Mouse (Mus musculus) thymus, adult 2 months (tissue): Measurements from ENCODE around the gene Rab37. TPM values are rescaled to one million over a fixed set of nuclear protein-coding genes. Genes with fewer than 3 reads are reported as not detected.
A peak's percentile ranks its signal among the peaks of the same experiment; 100 is the strongest.

Source experiments
- DNase-seq: peaks from one replicate; pipeline ENCODE4 v3.0.0; 2021
- H3K27ac ChIP-seq: fragments of 200-500 bp; 2 replicates; pipeline ENCODE4 v1.5.1; 2012; ENCODE audit warnings: low read length, control low read depth; ENCODE audit not compliant: control insufficient read depth, insufficient read depth
- H3K27me3 ChIP-seq: fragments of 200-500 bp; 2 replicates; pipeline ENCODE4 v1.6.1; 2012; ENCODE audit warnings: mild to moderate bottlenecking, low read length, moderate library complexity, mixed read lengths; ENCODE audit not compliant: control insufficient read depth, insufficient read depth
- H3K36me3 ChIP-seq: fragments of 200-500 bp; 2 replicates; pipeline ENCODE4 v1.6.1; 2012; ENCODE audit warnings: mild to moderate bottlenecking, low read length, moderate library complexity; ENCODE audit not compliant: control insufficient read depth, insufficient read depth
- H3K4me1 ChIP-seq: fragments of 200-500 bp; replicated peaks from 2 replicates; pipeline ENCODE4 v1.6.1; 2012; ENCODE audit warnings: low read length; ENCODE audit not compliant: control insufficient read depth, insufficient read depth
- H3K4me3 ChIP-seq: fragments of 200-500 bp; 2 replicates; pipeline ENCODE4 v1.5.1; 2012; ENCODE audit warnings: mild to moderate bottlenecking, low read length, control low read depth, moderate library complexity; ENCODE audit not compliant: control insufficient read depth, insufficient read depth
- CTCF ChIP-seq: fragments of 200-500 bp; IDR thresholded peaks from 2 replicates; pipeline ENCODE4 v1.5.1; 2012; ENCODE audit warnings: mild to moderate bottlenecking, control low read depth, low read length, moderate library complexity, borderline replicate concordance; ENCODE audit not compliant: control insufficient read depth, poor library complexity, insufficient read depth; ENCODE audit errors: extremely low read depth
- POLR2A ChIP-seq: fragments of 200-500 bp; IDR thresholded peaks from 2 replicates; pipeline ENCODE4 v1.6.1; 2012; ENCODE audit warnings: mild to moderate bottlenecking, low read length, control low read depth, moderate library complexity; ENCODE audit not compliant: control insufficient read depth, poor library complexity, insufficient read depth; ENCODE audit errors: extremely low read depth
- WGBS: fragments of 180-500 bp; shearing (Covaris S2); methylation state at CpG from one replicate; pipeline ENCODE4 v1.1.7; 2018; 5-methylcytosine and 5-hydroxymethylcytosine counted together
- polyA plus RNA-seq: library from polyadenylated mRNA; depleted of rRNA; stranded (reverse); fragments of >200 nt; gene quantifications from 2 replicates; pipeline ENCODE4 v1.2.3, GENCODE M21; 2012

Gene Rab37
- polyA plus RNA-seq, 1 experiment: 18.3 TPM

DNA sequence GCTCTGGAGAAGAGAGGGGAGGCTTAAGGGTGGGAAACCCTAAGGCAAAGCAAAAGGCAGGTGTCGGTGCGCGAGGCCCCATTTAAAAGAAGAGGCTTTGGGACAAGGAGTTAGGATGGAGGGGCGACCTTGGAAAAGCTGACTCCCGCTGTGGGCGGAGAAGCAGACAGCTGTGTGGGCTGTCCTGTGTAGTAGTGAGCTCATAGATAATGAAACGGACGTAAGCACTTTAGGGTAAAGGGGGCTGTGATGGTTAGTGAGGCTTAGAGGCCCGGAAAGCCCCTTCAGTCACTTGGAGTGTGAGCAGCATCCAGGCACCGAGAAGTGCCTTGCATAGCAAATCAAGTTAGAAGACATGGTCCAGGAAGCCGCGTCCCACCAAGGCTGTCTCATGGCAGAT is 96.5 kb downstream of the Rab37 start, which contains the start of gene Nat9:
TSS of gene Nat9 (minus strand) at position 167 of the 400 bp plus-strand sequence.
- DNase-seq: no peak
- Histone ChIP-seq H3K4me1 (peaks cover 42% of the 10 kb centered on the region), H3K27me3 (no peaks in the 10 kb centered on the region), H3K27ac (peak within 1 kb of the TSS; percentile 47), H3K36me3 (no peaks in the 10 kb centered on the region), H3K4me3 (peak within 1 kb of the TSS; percentile 61)
- 9% methylated on average over 12 of the region's 12 CpGs for WGBS
- TF ChIP-seq POLR2A (no peak), CTCF (no peak)

DNA sequence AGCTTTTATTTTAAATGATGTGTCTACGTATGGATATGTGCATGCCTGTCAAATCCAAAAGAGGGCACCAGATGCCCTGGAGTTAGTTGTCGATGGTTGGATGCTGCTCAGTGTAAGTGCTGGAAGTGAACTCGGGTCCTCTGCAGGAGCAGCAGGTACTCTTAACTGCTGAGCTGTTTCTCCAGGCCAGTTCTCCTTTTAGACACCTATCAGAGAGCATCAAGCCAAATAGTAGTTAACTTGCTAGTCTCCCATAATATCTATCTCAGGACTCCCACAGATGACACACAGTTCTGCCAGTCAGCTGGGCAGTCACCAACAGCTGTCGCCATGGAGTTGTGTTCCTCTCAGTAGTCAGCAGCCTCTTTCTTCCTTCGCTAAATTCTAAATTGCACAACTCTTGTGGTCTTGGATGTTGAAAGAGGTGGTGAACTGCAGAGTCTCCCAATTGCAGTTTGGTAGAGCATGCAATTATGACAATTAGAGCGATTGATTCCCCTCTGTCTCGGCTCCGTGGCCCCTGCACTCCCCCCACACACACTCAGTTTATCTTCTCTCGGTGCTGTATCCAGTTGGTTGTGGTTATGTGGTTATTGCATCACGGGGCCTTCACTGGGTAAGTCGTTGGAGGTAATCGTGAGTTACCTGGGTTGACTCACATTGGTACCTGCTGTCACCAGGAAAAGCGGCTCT is 97.5 kb downstream of the Rab37 start:
- no peak overlapping the region for H3K4me3 ChIP-seq
- no peak overlapping the region; the same call in 1 of the 2 replicates for H3K27ac ChIP-seq
- no peaks in the 10 kb centered on the region for H3K27me3 ChIP-seq
- H3K36me3 ChIP-seq: no peaks in the 10 kb centered on the region
- no peak for TF ChIP-seq POLR2A
- TF ChIP-seq CTCF: no peak
- WGBS: 40% methylated on average over 13 of the region's 13 CpGs
- peaks cover 42% of the 10 kb centered on the region for H3K4me1 ChIP-seq
- DNase-seq: no peak

DNA sequence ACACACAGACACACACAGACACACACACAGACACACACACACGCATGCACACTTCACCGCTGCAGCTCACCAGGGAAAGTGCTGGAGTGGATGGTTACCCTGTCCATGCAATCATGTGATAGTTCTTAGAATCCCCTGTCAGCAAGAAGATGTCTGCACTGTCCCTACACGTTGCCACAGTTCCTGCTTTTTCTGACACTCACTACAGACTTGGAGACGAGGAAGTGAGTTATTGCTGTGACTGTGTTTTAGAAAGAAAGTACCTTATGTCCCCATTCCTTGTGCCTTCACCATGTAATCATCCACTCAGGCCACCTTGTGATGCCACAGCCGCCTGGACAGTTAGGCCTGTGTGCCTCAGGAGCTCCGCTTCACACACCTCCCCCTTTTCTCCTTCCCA is 98.1 kb downstream of the Rab37 start:
- Histone ChIP-seq H3K4me3 (no peak overlapping the region), H3K27ac (no peak overlapping the region; the same call in 1 of the 2 replicates), H3K27me3 (no peaks in the 10 kb centered on the region), H3K4me1 (peaks cover 39% of the 10 kb centered on the region), H3K36me3 (no peaks in the 10 kb centered on the region)
- 87% methylated on average over 6 of the region's 6 CpGs for WGBS
- no peak for TF ChIP-seq POLR2A
- TF ChIP-seq CTCF: no peak
- no peak for DNase-seq

GRCm38 (mm10) chr11:115192180-115192579 is 100.9 kb downstream of the Rab37 start:
- peaks cover 23% of the 10 kb centered on the region for H3K4me1 ChIP-seq
- no peak for DNase-seq
- no peak overlapping the region for H3K4me3 ChIP-seq
- H3K36me3 ChIP-seq: no peaks in the 10 kb centered on the region
- H3K27me3 ChIP-seq: no peaks in the 10 kb centered on the region
- WGBS: 25% methylated on average over 9 of the region's 9 CpGs
- no peak overlapping the region for H3K27ac ChIP-seq
- TF ChIP-seq CTCF (no peak), POLR2A (no peak)

DNA sequence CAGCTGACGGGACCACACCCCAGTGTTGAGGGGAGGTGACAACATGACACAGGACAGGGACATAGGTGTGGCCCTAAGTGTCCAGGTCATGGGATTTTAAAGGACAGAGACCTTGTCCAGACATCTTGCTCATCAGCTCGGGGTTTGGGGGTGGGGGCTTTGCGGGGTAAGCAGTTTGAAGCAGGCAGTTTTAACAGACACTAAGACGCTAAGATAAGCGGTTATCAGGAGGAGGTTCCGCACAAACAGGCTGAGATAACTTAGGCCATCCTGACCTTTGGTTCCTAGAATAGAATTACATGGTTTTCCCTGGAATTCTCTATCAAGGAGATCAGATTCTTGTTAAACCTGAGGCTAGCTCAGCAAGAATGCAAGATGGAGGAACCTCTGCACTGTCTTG is 103.5 kb downstream of the Rab37 start:
- Histone ChIP-seq H3K4me3 (no peak overlapping the region), H3K36me3 (0 out of 2 replicates have a peak, but pooled peaks cover 6% of the 10 kb centered on the region)

GRCm38 (mm10) chr11:115195933-115196332 is 104.7 kb downstream of the Rab37 start:
- peaks cover 9% of the 10 kb centered on the region; the same call in 1 of the 2 replicates for H3K36me3 ChIP-seq
- no peaks in the 10 kb centered on the region for H3K27me3 ChIP-seq
- WGBS: 93% methylated on average over 5 of the region's 5 CpGs
- H3K27ac ChIP-seq: no peak overlapping the region
- TF ChIP-seq POLR2A (no peak), CTCF (no peak)
- H3K4me3 ChIP-seq: no peak overlapping the region
- peaks cover 6% of the 10 kb centered on the region for H3K4me1 ChIP-seq
- DNase-seq: no peak

More for the DNA sequence above, 103.5 kb downstream of the Rab37 start:
- H3K4me1 ChIP-seq: peaks cover 6% of the 10 kb centered on the region
- WGBS: 99% methylated on average over 6 of the region's 6 CpGs
- H3K27me3 ChIP-seq: no peaks in the 10 kb centered on the region
- no peak overlapping the region for H3K27ac ChIP-seq
- DNase-seq: no peak
- TF ChIP-seq CTCF (no peak), POLR2A (no peak)
